Mouse (Mus musculus) heart, postnatal 4 days (tissue): Measurements from ENCODE around the gene Mri1. TPM values are rescaled to one million over a fixed set of nuclear protein-coding genes. Genes with fewer than 3 reads are reported as not detected.

Source experiments
- DNase-seq: peaks from one replicate; pipeline ENCODE4 v3.0.0; 2021
- microRNA-seq, 2 experiments: library from miRNA; unstranded; fragments of <30 nt; microRNA quantifications; one replicate each; pipeline ENCODE4 v1.2.0; 2021 to 2022
- total RNA-seq, 2 experiments: library from RNA; stranded (reverse); gene quantifications; 2 replicates each; pipeline ENCODE4 v1.2.3; 2021

The Mri1 gene
- total RNA-seq, 2 experiments from 2014 or later = 14.4 to 19.2 TPM

GRCm38 (mm10) chr8:84202466-84202865, 54.7 kb downstream of the Mri1 start:
- DNase-seq = peak; percentile 62

- peak; percentile 85 for DNase-seq
Measured at GRCm38 (mm10) chr8:84201545-84202245, 55.4 kb downstream of the Mri1 start.

- peak; percentile 90 for DNase-seq
Measured at GRCm38 (mm10) chr8:84200652-84201544, 56.2 kb downstream of the Mri1 start.

- DNase-seq = peak; percentile 51
Measured at GRCm38 (mm10) chr8:84200126-84200555, 57.0 kb downstream of the Mri1 start.

Small RNAs within 50 kb of the gene (microRNA-seq; reads per million reads assigned to microRNA genes)
- gene Mir23a (44,774 to 47,669 reads per million in 2 experiments), gene Mir24-2 (0 reads per million in 2 experiments), gene Mir27a (975 to 1,262 reads per million in 2 experiments), gene Mir3074-2 (0 reads per million in 2 experiments)

Other genes starting within 250 kb of the Mri1 start
- gene 2210011C24Rik, start 245.2 kb downstream of the Mri1 start, total RNA-seq = 1 to 10 TPM in 1 of 2 experiments, under 1 TPM in 1; 0.93 to 1.4 TPM
- under 1 TPM; 0.31 to 0.38 TPM for gene Palm3, start 235.9 kb downstream of the Mri1 start, total RNA-seq
- 1 to 10 TPM; 4.0 to 4.2 TPM for gene Il27ra, start 214.7 kb downstream of the Mri1 start, total RNA-seq
- gene Rln3, start 212.3 kb downstream of the Mri1 start, total RNA-seq = not detected
- 1 to 10 TPM; 3.7 to 4.5 TPM for gene Gm10643, start 192.2 kb downstream of the Mri1 start, total RNA-seq
- 10 to 100 TPM; 12.5 to 13.5 TPM for gene Rfx1, start 190.5 kb downstream of the Mri1 start, total RNA-seq
- 10 to 100 TPM; 19.7 to 20.5 TPM for gene Dcaf15, start 152.6 kb downstream of the Mri1 start, total RNA-seq
- not detected for gene Podnl1, start 131.3 kb downstream of the Mri1 start, total RNA-seq
- 10 to 100 TPM; 12.6 to 15.6 TPM for gene Cc2d1a, start 109.4 kb downstream of the Mri1 start, total RNA-seq
- gene 4930432K21Rik, start 109.3 kb downstream of the Mri1 start, total RNA-seq = under 1 TPM; 0.38 to 0.60 TPM
- gene Nanos3, start 72.1 kb downstream of the Mri1 start, total RNA-seq = 1 to 10 TPM; 3.6 to 4.3 TPM
- gene Zswim4, start 20.3 kb downstream of the Mri1 start, total RNA-seq = 10 to 100 TPM; 12.8 to 13.8 TPM
- 100 to 1,000 TPM; 218 to 233 TPM for gene D8Ertd738e, start 7.6 kb downstream of the Mri1 start, total RNA-seq
- gene Ccdc130, start 13.1 kb upstream of the Mri1 start, total RNA-seq = 10 to 100 TPM; 11.0 to 16.2 TPM
- 1 to 10 TPM; 6.6 to 8.0 TPM for gene Cacna1a, start 131.1 kb upstream of the Mri1 start, total RNA-seq